Mouse (Mus musculus): ENCODE results near the gene Tmem163. TPM values are rescaled to one million over a fixed set of nuclear protein-coding genes. Genes with fewer than 3 reads are reported as not detected.

The Tmem163 gene
- total and polyA plus RNA-seq, 3 experiments, result 5.2 to 21.6 (median 6.5) TPM

GRCm38 (mm10) chr1:127441736-127442135, 237.6 kb downstream of the Tmem163 start:
- 89% methylated on average over 3 of the region's 3 CpGs for WGBS
- no peak overlapping the region for H3K9ac ChIP-seq (ENCODE audit: low read depth, low read length)
- H3K4me1 ChIP-seq (ENCODE audit: control insufficient read depth, insufficient read depth, low read length), result peaks cover 11% of the 10 kb centered on the region
- no peaks in the 10 kb centered on the region for H3K79me2 ChIP-seq (replicated peaks; ENCODE audit: control insufficient read depth, insufficient read depth, low read length)
- no peaks in the 10 kb centered on the region for H3K27me3 ChIP-seq (ENCODE audit: control insufficient read depth, insufficient read depth, low read length)
- H3K27ac ChIP-seq, result no peak overlapping the region
- no peak overlapping the region for H3K4me3 ChIP-seq
- TF ChIP-seq CTCF (IDR thresholded peaks at IDR 0.05) (peak; percentile 21; the same call in 1 of the 2 replicates), EP300 (IDR thresholded peaks at IDR 0.05; ENCODE audit: insufficient read depth, low read depth, low read length) (no peak)
- intact Hi-C loops (cut with DNase I), result no loop called here
- no peak for DNase-seq
- no peaks in the 10 kb centered on the region for H3K36me3 ChIP-seq (ENCODE audit: control insufficient read depth, insufficient read depth, low read length)

- Histone ChIP-seq H3K27ac (no peak overlapping the region), H3K4me3 (no peak overlapping the region), H3K9ac (ENCODE audit: low read depth, low read length) (no peak overlapping the region), H3K36me3 (ENCODE audit: control insufficient read depth, insufficient read depth, low read length) (no peaks in the 10 kb centered on the region), H3K79me2 (replicated peaks; ENCODE audit: control insufficient read depth, insufficient read depth, low read length) (no peaks in the 10 kb centered on the region), H3K27me3 (ENCODE audit: control insufficient read depth, insufficient read depth, low read length) (no peaks in the 10 kb centered on the region), H3K4me1 (ENCODE audit: control insufficient read depth, insufficient read depth, low read length) (peaks cover 11% of the 10 kb centered on the region)
- intact Hi-C loops (cut with DNase I), result no loop called here
- WGBS, result 100% methylated on average over 1 of the region's 1 CpGs
- no peak for TF ChIP-seq POLR2A (IDR thresholded peaks at IDR 0.05; ENCODE audit: insufficient read depth, low read depth, low read length)
- no peak for TF ChIP-seq CTCF (IDR thresholded peaks at IDR 0.05)
- no peak for TF ChIP-seq EP300 (IDR thresholded peaks at IDR 0.05; ENCODE audit: insufficient read depth, low read depth, low read length)
- DNase-seq, result no peak
These were observed 238.3 kb downstream of the Tmem163 start for GRCm38 (mm10) chr1:127441007-127441406.

- no peak for DNase-seq
- Histone ChIP-seq H3K9ac (ENCODE audit: low read depth, low read length) (no peak overlapping the region), H3K79me2 (replicated peaks; ENCODE audit: control insufficient read depth, insufficient read depth, low read length) (no peaks in the 10 kb centered on the region), H3K27me3 (ENCODE audit: control insufficient read depth, insufficient read depth, low read length) (no peaks in the 10 kb centered on the region), H3K4me1 (ENCODE audit: control insufficient read depth, insufficient read depth, low read length) (peaks cover 7% of the 10 kb centered on the region), H3K4me3 (no peak overlapping the region), H3K36me3 (ENCODE audit: control insufficient read depth, insufficient read depth, low read length) (no peaks in the 10 kb centered on the region), H3K27ac (no peak overlapping the region)
- TF ChIP-seq EP300 (IDR thresholded peaks at IDR 0.05; ENCODE audit: insufficient read depth, low read depth, low read length), result no peak
- intact Hi-C loops (cut with DNase I), result no loop called here
- WGBS, result 84% methylated on average over 9 of the region's 9 CpGs
These were observed 239.9 kb downstream of the Tmem163 start for GRCm38 (mm10) chr1:127439452-127439891.

GRCm38 (mm10) chr1:127437091-127437490, 242.3 kb downstream of the Tmem163 start:
- no peaks in the 10 kb centered on the region for H3K79me2 ChIP-seq (replicated peaks; ENCODE audit: control insufficient read depth, insufficient read depth, low read length)

More at GRCm38 (mm10) chr1:127437091-127437490, 242.3 kb downstream of the Tmem163 start:
- DNase-seq, result no peak
- no peak for TF ChIP-seq POLR2A (IDR thresholded peaks at IDR 0.05; ENCODE audit: insufficient read depth, low read depth, low read length)
- no peak for TF ChIP-seq CTCF (IDR thresholded peaks at IDR 0.05)
- no peak for TF ChIP-seq EP300 (IDR thresholded peaks at IDR 0.05; ENCODE audit: insufficient read depth, low read depth, low read length)
- intact Hi-C loops (cut with DNase I), result no loop called here
- H3K4me1 ChIP-seq (ENCODE audit: control insufficient read depth, insufficient read depth, low read length), result no peaks in the 10 kb centered on the region
- no peaks in the 10 kb centered on the region for H3K36me3 ChIP-seq (ENCODE audit: control insufficient read depth, insufficient read depth, low read length)
- 52% methylated on average over 6 of the region's 6 CpGs for WGBS
- H3K4me3 ChIP-seq, result no peak overlapping the region
- no peak overlapping the region for H3K27ac ChIP-seq
- H3K9ac ChIP-seq (ENCODE audit: low read depth, low read length), result no peak overlapping the region
- no peaks in the 10 kb centered on the region for H3K27me3 ChIP-seq (ENCODE audit: control insufficient read depth, insufficient read depth, low read length)

Other genes with a start within 250 kb of the Tmem163 start
- under 1 TPM; 0.10 to 0.43 TPM for gene Acmsd, start 49.9 kb upstream of the Tmem163 start, total RNA-seq (2021)
- gene Acmsd, start 49.9 kb upstream of the Tmem163 start, polyA plus RNA-seq (2012; rRNA removed), result 0.08 TPM in 1 of 2 replicates, not detected in the other
- 10 to 100 TPM; 20.6 to 21.6 TPM for gene Ccnt2, start 94.6 kb upstream of the Tmem163 start, total RNA-seq (2021)
- 17.2 and 33.6 TPM in 2 replicates for gene Ccnt2, start 94.6 kb upstream of the Tmem163 start, polyA plus RNA-seq (2012; rRNA removed)
- gene Map3k19, start 175.5 kb upstream of the Tmem163 start, total RNA-seq (2021), result under 1 TPM in 1 of 2 experiments, not detected in 1; 0.10 TPM
- gene Map3k19, start 175.5 kb upstream of the Tmem163 start, polyA plus RNA-seq (2012; rRNA removed), result 0.09 and 0.41 TPM in 2 replicates
- 10 to 100 TPM; 34.1 to 36.2 TPM for gene Rab3gap1, start 189.2 kb upstream of the Tmem163 start, total RNA-seq (2021)
- 11.4 and 19.4 TPM in 2 replicates for gene Rab3gap1, start 189.2 kb upstream of the Tmem163 start, polyA plus RNA-seq (2012; rRNA removed)

Data from heart, adult 2 months (tissue).